Mouse (Mus musculus) left cerebral cortex, adult 18-20 months (tissue): ENCODE data around the gene Il4ra. TPM values are rescaled to one million over a fixed set of nuclear protein-coding genes. Genes with fewer than 3 reads are reported as not detected.

ENCODE experiments used
- DNase-seq, 2 experiments: peaks; one replicate each; pipeline ENCODE4 v3.0.0; 2021 to 2022; ENCODE audit warnings: low spot score in 2 of 2, mixed read lengths in 1 of 2
- total RNA-seq, 2 experiments: library from RNA; stranded (reverse); gene quantifications; 2 replicates each; pipeline ENCODE4 v1.2.3; 2021

The Il4ra gene
- total RNA-seq, 2 experiments from 2014 or later = 9.0 to 9.2 TPM

- no peak for DNase-seq
Measured at GRCm38 (mm10) chr7:125568888-125569287, 17.0 kb downstream of the Il4ra start.

DNA sequence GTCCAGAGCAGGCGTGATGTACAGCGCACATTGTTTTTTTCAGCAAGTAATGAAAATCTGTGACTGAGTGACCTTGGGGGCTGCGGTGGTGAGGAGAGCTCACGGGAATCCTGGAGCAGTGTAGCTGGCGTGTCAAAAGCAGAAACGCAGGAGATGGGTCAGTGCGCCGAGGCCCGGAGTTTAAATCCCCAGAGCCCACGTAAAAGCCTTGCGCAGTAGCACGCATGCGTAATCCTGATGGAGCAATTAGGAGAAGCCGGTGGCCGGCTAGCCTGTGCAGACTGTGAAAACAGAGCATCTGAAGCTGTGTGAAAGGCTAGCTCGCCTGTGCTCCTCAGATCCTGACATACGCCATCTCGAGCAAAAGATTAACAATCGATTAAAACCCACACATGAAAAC is 20.0 kb downstream of the Il4ra start:
- DNase-seq = no peak

DNA sequence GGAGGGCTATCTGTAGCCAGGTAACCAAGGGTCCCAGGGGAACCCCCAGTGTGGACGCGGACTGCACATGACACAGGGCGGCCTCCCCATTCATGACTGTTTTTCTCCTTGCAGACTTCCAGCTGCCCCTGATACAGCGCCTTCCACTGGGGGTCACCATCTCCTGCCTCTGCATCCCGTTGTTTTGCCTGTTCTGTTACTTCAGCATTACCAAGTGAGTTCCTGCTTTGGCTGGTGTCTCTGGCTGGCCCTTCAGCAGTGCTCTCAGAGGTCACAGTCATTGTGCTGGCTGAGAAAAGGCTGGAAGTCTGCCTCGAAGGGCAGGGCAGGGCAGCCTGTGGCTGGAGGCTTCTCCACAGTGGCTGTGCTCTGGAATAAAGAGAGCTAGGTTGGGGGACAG is 20.8 kb downstream of the Il4ra start:
- no peak for DNase-seq

DNA sequence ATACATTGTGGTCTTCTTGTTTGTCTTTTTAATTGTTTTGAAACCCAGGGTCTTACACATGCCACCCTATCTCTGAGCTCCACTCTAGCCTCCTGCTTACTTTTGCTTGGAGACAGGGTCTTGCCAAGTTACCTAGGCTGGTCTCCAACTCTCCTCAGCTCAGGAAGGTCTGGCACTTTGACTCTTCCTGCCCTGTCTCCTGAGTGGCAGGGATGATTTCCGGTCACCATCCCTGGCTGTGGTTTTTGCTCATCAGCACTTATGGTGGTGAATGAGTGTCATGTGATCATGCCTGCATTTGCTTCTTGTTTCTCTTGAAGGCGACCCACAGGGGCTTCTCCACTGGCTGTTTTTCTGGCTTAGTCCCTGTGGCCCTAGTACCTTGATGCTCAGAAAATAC is 21.9 kb downstream of the Il4ra start:
- DNase-seq = no peak

GRCm38 (mm10) chr7:125574832-125575231 is 22.9 kb downstream of the Il4ra start:
- no peak for DNase-seq

- no peak for DNase-seq
Measured at GRCm38 (mm10) chr7:125575738-125576540, 24.0 kb downstream of the Il4ra start.

DNA sequence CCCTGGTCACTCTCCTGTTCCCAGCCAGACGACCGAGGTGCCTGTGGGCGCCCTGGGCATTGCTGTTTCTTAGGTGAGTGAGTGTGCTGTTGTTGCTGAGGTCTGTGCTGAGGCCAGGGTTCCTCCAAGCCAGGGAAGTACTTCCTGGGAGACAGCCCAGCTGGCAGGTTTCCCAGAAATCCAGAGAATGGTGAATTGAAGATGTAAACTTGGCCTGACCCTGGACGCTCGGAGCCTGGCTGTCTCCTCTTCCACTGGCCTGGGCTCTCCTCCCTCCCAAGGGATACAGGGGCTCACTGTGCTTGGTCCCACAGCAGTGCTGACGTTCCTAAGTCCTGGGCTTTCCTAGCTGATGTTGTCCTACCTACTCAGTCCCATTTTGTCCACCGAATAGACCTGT is 25.1 kb downstream of the Il4ra start:
- DNase-seq = no peak

- DNase-seq = no peak
Measured at GRCm38 (mm10) chr7:125577486-125578088, 25.7 kb downstream of the Il4ra start.

DNA sequence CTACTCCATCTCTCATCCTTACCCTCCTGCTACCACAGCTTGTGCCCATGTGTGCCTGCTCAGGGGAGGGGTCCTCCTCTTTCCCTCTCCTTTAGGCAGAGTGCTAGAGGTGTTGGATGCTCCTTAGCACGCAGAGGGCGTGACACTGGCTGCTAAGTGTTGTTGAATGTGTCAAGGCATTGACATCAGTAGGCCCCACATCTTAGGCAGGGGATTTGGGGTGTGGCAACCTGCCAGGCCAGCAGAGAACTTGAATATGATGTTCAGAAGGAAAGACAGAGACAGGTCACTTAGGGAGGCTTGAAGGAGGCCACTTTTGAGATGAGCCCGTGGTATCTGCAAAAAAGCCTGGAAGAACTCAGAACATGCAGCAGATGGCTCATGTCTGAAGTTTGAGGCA is 26.2 kb downstream of the Il4ra start:
- DNase-seq = no peak

DNA sequence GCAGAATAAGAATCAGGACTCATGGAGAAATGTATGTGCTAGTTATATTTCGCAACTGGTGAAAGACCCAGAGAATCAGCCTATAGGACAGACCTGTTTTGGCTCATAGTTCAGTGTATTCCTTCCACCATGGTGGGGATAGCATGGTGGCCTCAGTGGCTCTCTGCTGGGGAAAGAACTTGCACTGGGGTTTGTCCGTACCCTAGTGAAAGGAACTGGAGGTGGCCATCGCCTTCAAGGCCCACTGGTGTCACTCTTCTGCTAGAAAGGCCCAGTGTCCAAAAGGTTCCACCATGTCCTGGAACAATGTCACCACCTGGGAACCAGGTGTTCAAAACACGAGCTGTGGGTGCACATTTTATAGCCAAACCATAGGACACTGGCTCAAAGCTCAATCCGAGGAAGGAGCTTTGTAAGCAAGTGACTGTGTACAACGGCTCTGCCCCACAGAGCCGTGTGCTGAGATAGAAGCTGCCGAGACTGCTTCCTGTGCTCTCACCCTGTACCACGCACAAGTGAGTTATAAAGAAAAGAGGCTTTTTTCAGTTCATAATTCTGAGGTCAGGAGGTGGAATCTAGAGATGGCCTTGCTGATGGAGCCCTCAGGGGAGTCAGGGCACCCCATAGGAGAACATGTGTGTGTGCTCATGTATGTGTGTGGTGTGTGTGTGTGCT is 27.8 kb downstream of the Il4ra start:
- DNase-seq = no peak

GRCm38 (mm10) chr7:125580220-125580549 is 28.3 kb downstream of the Il4ra start:
- DNase-seq = no peak

DNA sequence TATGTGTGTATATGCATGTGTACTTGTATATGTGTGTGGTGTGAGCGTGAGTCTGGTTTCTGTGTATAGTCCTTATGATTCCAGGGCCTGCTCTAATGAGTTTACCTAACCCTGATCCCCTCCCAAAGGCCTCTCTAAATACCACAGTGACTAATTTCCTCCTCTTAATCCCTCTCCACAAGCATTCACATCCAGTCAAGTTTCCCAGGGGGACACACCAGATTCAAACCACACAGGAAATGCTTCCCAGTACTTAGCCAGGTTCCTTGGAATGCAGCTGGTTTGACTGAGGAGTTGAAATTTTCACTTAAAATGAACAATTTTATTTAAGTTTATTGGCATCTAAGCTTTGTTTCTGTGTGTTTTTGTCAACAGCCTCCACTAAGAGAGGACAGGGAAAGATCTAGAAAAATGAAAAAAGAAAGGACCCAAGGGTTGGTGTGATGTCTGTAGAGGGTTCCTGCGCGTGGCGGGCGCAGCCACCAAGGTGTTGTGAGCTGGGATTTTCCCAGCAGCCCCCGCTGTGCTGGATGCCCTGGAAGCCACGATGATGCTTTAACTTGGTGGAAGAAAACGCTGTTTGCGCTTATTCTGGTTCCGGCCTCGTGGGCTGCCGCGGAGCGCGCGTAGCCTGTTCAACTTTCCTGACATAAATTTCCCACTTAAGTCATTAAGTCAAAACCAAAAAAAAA is 28.9 kb downstream of the Il4ra start:
- peak in 1 of 2 experiments; percentile 15 for DNase-seq

DNA sequence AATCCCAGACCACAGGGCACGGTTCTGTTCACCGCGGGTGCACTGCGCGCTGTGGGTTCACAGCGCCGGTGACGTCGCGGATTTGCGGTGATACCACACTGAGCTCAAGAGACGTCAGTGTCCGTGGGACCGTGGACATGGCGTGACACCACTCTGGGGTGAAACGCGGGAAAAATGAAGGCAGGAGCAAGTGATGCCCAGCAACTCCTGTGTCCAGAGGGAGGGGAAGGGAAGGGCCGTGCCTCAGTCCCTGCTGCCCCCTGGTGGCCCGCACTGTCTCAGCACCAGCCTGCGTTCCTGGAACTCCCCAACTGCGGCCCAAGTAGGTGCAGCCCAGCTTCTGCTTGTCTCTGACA is 29.4 kb downstream of the Il4ra start:
- DNase-seq = peak; percentile 90 to 93

GRCm38 (mm10) chr7:125583325-125584004 is 31.5 kb downstream of the Il4ra start:
- no peak for DNase-seq

DNA sequence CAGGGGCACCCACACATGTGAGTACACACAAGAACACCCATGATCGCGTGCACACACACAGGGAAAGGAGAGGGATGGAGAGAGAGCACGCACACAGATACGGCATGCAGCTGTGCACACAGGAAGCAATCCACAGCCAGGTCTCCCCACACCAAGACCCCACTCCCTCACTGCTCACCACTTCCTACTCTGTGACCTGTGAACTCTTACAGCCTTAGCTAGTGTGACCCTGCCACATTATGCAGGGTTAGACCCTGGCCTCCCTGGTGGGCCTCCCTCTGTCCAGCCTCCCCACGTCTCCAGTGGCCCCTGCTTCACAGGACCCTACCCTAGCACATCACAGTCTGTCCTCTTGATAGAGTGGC is 32.1 kb downstream of the Il4ra start:
- no peak for DNase-seq

DNA sequence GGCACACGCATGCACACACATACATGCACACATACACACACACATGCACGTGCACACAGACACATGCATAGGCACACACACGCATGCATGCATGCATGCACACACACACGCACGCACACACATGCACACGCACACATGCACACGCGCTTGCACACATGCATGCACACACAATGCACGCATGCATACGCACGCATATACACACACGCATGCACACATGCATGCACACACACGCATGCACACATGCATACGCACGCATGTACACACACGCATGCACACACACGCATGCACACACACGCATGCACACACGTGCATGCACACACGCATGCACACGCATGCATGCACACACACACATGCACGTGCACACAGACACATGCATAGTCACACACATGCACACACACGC is 34.4 kb downstream of the Il4ra start:
- DNase-seq = no peak

- no peak for DNase-seq
Measured at GRCm38 (mm10) chr7:125588721-125589120, 36.8 kb downstream of the Il4ra start.

DNA sequence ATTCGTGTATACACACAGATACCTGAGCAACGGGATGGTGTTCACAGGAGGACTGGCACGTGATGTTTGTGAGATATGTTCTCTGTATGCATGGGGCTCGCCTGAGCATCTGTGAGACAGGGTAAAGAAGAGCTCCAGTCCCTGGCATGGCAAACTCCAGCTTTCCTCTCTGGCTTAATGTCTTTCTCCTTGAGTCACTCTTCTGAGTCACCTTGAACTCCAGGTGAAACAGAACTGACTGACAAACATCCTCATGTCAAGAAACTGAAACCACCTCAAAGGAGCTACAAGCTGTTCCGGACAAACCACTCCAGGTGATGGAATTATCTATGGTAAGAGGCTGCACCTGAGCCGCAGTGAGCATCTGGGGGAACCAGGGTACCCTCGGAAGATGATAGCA is 38.0 kb downstream of the Il4ra start:
- DNase-seq = no peak

DNA sequence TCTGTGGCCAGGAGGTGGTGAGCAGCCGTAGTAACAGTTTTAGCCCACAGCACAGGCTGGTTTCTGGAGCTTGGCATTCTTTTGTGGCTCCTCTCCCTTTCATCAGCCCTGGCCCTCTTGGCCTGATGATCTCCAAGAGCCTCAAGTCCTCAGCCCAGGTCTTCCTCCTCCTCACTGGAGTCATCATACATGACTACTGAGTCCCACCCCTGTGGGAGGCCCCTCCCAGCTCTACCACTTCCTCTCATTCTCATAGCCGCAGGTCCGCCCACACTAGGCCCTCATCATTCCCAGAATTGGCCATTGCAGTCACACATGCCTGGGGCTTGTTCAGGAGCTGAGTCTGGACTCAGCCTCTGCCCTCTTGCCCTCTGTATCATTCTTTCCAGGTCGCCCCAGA is 41.9 kb downstream of the Il4ra start:
- DNase-seq = no peak

GRCm38 (mm10) chr7:125596406-125596805 is 44.5 kb downstream of the Il4ra start:
- DNase-seq = no peak

- DNase-seq = no peak
Measured at GRCm38 (mm10) chr7:125597083-125597482, 45.2 kb downstream of the Il4ra start.
